ENCODE assay signal across 8 mouse cellular contexts in genomic region chr1:146498085-146498779, GRCm38 (mm10). TPM values are rescaled to one million over a fixed set of nuclear protein-coding genes. Genes with fewer than 3 reads are reported as not detected.
DNase-seq lines count a peak whose midpoint lies in the region; ATAC-seq and TF ChIP-seq lines count a peak whose summit lies in the region.

No protein-coding gene starts in this region.

- WGBS in heart, embryonic 10.5 days, result under 1% methylated on average over 16 of the region's 16 CpGs
- WGBS in forebrain, embryonic 11.5 days, result 0% methylated on average over 16 of the region's 16 CpGs
- under 1% methylated on average over 16 of the region's 16 CpGs for WGBS in midbrain, embryonic 10.5 days

- H3K4me1 ChIP-seq in heart, embryonic 10.5 days, result no peaks in the 10 kb centered on the region
- peaks cover 4% of the 10 kb centered on the region; the same call in 1 of the 2 replicates for H3K4me1 ChIP-seq in bone marrow macrophage, adult 2 months (ENCODE audit: control insufficient read depth, insufficient read depth, low read length)
- no peaks in the 10 kb centered on the region for H3K4me1 ChIP-seq in forebrain, embryonic 11.5 days (replicated peaks; ENCODE audit: control insufficient read depth, insufficient read depth, low read length)
- H3K4me1 ChIP-seq in midbrain, embryonic 10.5 days, result peaks cover 30% of the 10 kb centered on the region

- DNase-seq in heart, embryonic 10.5 days (ENCODE audit: low spot score), result peak; percentile 75
- no peak for DNase-seq in heart, postnatal 4 days
- DNase-seq in forebrain, embryonic 11.5 days (ENCODE audit: low spot score), result peak; percentile 64
- peak; percentile 3 to 6 for DNase-seq in kidney, postnatal 4 days
- peak; percentile 39 for DNase-seq in midbrain, embryonic 10.5 days (ENCODE audit: low spot score)
- peak; percentile 15 for DNase-seq in yolk sac, embryonic 10.5 days (ENCODE audit: low spot score)
- DNase-seq in thymus, adult 18-20 months, result no peak

- peak overlapping the region; percentile 63 for H3K4me3 ChIP-seq in heart, embryonic 10.5 days
- peak overlapping the region; percentile 48 for H3K4me3 ChIP-seq in bone marrow macrophage, adult 2 months (ENCODE audit: insufficient read depth, low read length)
- H3K4me3 ChIP-seq in forebrain, embryonic 11.5 days (ENCODE audit: low read depth, low read length), result peak overlapping the region; percentile 45
- peak overlapping the region; percentile 63 for H3K4me3 ChIP-seq in midbrain, embryonic 10.5 days

- ATAC-seq in forebrain, embryonic 11.5 days (replicated peaks; ENCODE audit: low FRiP score), result peak; percentile 43

- no peak for TF ChIP-seq CTCF in bone marrow macrophage, adult 2 months (IDR thresholded peaks at IDR 0.05; ENCODE audit: low read depth, low read length)

- H3K27ac ChIP-seq in heart, embryonic 10.5 days, result no peak overlapping the region
- no peak overlapping the region for H3K27ac ChIP-seq in bone marrow macrophage, adult 2 months (ENCODE audit: insufficient read depth, low read depth, low read length)
- no peak overlapping the region for H3K27ac ChIP-seq in forebrain, embryonic 11.5 days (ENCODE audit: low read depth, low read length)
- H3K27ac ChIP-seq in midbrain, embryonic 10.5 days (replicated peaks), result peak overlapping the region; percentile 50

- peak overlapping the region; percentile 57 for H3K9ac ChIP-seq in forebrain, embryonic 11.5 days (ENCODE audit: low read length)

- no peak for TF ChIP-seq POLR2A in bone marrow macrophage, adult 2 months (IDR thresholded peaks at IDR 0.05; ENCODE audit: borderline replicate concordance, low read depth, low read length)

- no peaks in the 10 kb centered on the region for H3K36me3 ChIP-seq in heart, embryonic 10.5 days
- no peaks in the 10 kb centered on the region for H3K36me3 ChIP-seq in forebrain, embryonic 11.5 days (ENCODE audit: control insufficient read depth, insufficient read depth, low read length)
- no peaks in the 10 kb centered on the region for H3K36me3 ChIP-seq in midbrain, embryonic 10.5 days

- H3K27me3 ChIP-seq in heart, embryonic 10.5 days (ENCODE audit: insufficient read depth, poor library complexity, severe bottlenecking), result peaks cover 42% of the 10 kb centered on the region
- H3K27me3 ChIP-seq in forebrain, embryonic 11.5 days (ENCODE audit: control insufficient read depth, insufficient read depth, low read length), result peaks cover 10% of the 10 kb centered on the region; the same call in 1 of the 2 replicates
- peaks cover 52% of the 10 kb centered on the region for H3K27me3 ChIP-seq in midbrain, embryonic 10.5 days (ENCODE audit: low read depth, poor library complexity, severe bottlenecking)

- peak overlapping the region; percentile 86 for H3K4me2 ChIP-seq in forebrain, embryonic 11.5 days (ENCODE audit: low read depth, low read length, severe bottlenecking)

- no peaks in the 10 kb centered on the region for H3K9me3 ChIP-seq in heart, embryonic 10.5 days
- H3K9me3 ChIP-seq in forebrain, embryonic 11.5 days (ENCODE audit: control insufficient read depth, low read length), result no peaks in the 10 kb centered on the region
- H3K9me3 ChIP-seq in midbrain, embryonic 10.5 days (replicated peaks), result no peaks in the 10 kb centered on the region

RNA-seq across cellular contexts. Expression of gene Brinp3, which starts 3.7 kb away (rescaled TPM):
- polyA plus RNA-seq in heart, embryonic 10.5 days (2016; fragmentation: Nextera tagmentation; extraction: Ambion mirVana), result 0.12 TPM in 1 of 2 replicates, not detected in the other
- not detected for total RNA-seq in heart, postnatal 4 days (2021)
- polyA plus RNA-seq in bone marrow macrophage, adult 2 months (2012; ENCODE audit: insufficient read depth, insufficient read length, missing spikeins), result not detected in 2 replicates
- polyA plus RNA-seq in forebrain, embryonic 11.5 days (2014; fragmentation: Nextera tagmentation; extraction: Ambion mirVana), result 2.1 and 2.8 TPM in 2 replicates
- polyA plus RNA-seq in midbrain, embryonic 10.5 days (2016; fragmentation: Nextera tagmentation; extraction: Ambion mirVana), result 0.89 and 0.96 TPM in 2 replicates

Comparison
In these comparisons a context has a peak if more than half of its experiments do, and no peak if none do; other contexts are left out.
1. DNase-seq: peak in heart, embryonic 10.5 days (single experiment), forebrain, embryonic 11.5 days (single experiment), kidney, postnatal 4 days (2 of 2), midbrain, embryonic 10.5 days (single experiment) and yolk sac, embryonic 10.5 days (single experiment); none in heart, postnatal 4 days (single experiment) and thymus, adult 18-20 months (0 of 2).
2. Peak in every context shown above with its lines, with median percentiles within 50 percentile points of each other: H3K4me3 ChIP-seq.